Mouse (Mus musculus): Measurements from ENCODE around the gene Foxred1. TPM values are rescaled to one million over a fixed set of nuclear protein-coding genes. Genes with fewer than 3 reads are reported as not detected.

Foxred1 gene
- polyA plus RNA-seq, 1 experiment from 2014 or later: 46.7 TPM

GRCm38 (mm10) chr9:35160662-35161061, 50.2 kb downstream of the Foxred1 start:
- 83% methylated on average over 2 of the region's 2 CpGs for WGBS
- Histone ChIP-seq H3K4me1 (replicated peaks) (peaks cover 2% of the 10 kb centered on the region; the same call in 1 of the 2 replicates), H3K36me3 (peaks cover 20% of the 10 kb centered on the region), H3K27me3 (ENCODE audit: insufficient read depth, poor library complexity, severe bottlenecking) (no peaks in the 10 kb centered on the region), H3K27ac (no peak overlapping the region), H3K4me3 (no peak overlapping the region), H3K9me3 (no peaks in the 10 kb centered on the region)
- DNase-seq (ENCODE audit: low spot score): no peak

GRCm38 (mm10) chr9:35158477-35158876, 52.4 kb downstream of the Foxred1 start:
- Histone ChIP-seq H3K4me3 (no peak overlapping the region), H3K9me3 (no peaks in the 10 kb centered on the region), H3K36me3 (peaks cover 12% of the 10 kb centered on the region), H3K27me3 (ENCODE audit: insufficient read depth, poor library complexity, severe bottlenecking) (no peaks in the 10 kb centered on the region), H3K4me1 (replicated peaks) (peaks cover 2% of the 10 kb centered on the region; the same call in 1 of the 2 replicates), H3K27ac (no peak overlapping the region)
- DNase-seq (ENCODE audit: low spot score): no peak
- 84% methylated on average over 3 of the region's 3 CpGs for WGBS

- Histone ChIP-seq H3K27me3 (ENCODE audit: insufficient read depth, poor library complexity, severe bottlenecking) (no peaks in the 10 kb centered on the region), H3K9me3 (no peaks in the 10 kb centered on the region), H3K27ac (no peak overlapping the region), H3K4me1 (replicated peaks) (peaks cover 2% of the 10 kb centered on the region; the same call in 1 of the 2 replicates), H3K4me3 (no peak overlapping the region), H3K36me3 (peaks cover 7% of the 10 kb centered on the region)
- DNase-seq (ENCODE audit: low spot score): no peak
- 82% methylated on average over 4 of the region's 4 CpGs for WGBS
These were observed 54.0 kb downstream of the Foxred1 start for GRCm38 (mm10) chr9:35156862-35157261.

DNA sequence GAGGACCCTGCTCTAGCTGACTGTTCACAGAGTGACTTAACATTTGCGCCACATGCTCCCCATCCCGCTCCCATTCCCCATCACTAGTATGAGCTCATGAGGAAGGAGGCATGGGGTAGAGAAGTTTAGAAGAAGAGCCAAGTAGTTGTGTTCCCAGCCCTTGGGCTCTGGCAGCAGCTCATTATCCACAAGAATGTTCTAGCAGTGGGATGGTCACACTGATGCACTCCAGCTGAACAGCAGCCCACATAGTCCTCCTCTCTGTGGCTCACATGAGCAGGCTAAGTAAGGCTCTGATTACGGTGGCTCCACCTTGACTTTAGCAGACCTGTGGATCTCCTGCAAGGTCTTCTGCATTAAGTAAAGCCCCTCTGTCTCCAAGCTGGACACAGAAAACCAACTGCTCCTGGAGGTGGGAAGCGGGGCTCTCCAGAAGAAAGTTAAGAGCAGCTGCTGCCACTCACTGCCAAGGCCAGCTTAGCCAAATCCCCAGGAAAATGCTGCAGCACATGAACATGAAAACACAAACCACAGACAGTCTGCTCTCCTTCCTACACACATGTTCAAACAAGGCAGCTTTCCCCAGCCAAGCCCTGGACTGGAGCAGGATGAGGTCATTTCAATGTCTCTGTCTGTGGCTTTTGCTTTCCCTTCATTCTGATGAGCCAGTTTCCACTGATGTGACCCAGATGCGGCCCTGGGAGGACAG, 54.7 kb downstream of the Foxred1 start:
- WGBS: 95% methylated on average over 5 of the region's 5 CpGs
- H3K27me3 ChIP-seq (ENCODE audit: insufficient read depth, poor library complexity, severe bottlenecking): no peaks in the 10 kb centered on the region
- no peak overlapping the region for H3K4me3 ChIP-seq
- H3K27ac ChIP-seq: no peak overlapping the region
- DNase-seq (ENCODE audit: low spot score): no peak
- H3K36me3 ChIP-seq: peaks cover 7% of the 10 kb centered on the region
- peaks cover 2% of the 10 kb centered on the region; the same call in 1 of the 2 replicates for H3K4me1 ChIP-seq (replicated peaks)
- H3K9me3 ChIP-seq: no peaks in the 10 kb centered on the region

Other genes starting within 250 kb of the Foxred1 start
- 10.3 and 11.5 TPM in 2 replicates for gene St3gal4, start 91.8 kb downstream of the Foxred1 start, polyA plus RNA-seq (2016; fragmentation: Nextera tagmentation; extraction: Ambion mirVana)
- 99.8 and 101 TPM in 2 replicates for gene Dcps, start 35.0 kb downstream of the Foxred1 start, polyA plus RNA-seq (2016; fragmentation: Nextera tagmentation; extraction: Ambion mirVana)
- gene Srpr, start 10.9 kb downstream of the Foxred1 start, polyA plus RNA-seq (2016; fragmentation: Nextera tagmentation; extraction: Ambion mirVana): 77.4 and 82.8 TPM in 2 replicates
- gene Tirap, start 10.8 kb downstream of the Foxred1 start, polyA plus RNA-seq (2016; fragmentation: Nextera tagmentation; extraction: Ambion mirVana): 15.6 and 19.9 TPM in 2 replicates
- 66.6 and 71.0 TPM in 2 replicates for gene Fam118b, start 56.8 kb upstream of the Foxred1 start, polyA plus RNA-seq (2016; fragmentation: Nextera tagmentation; extraction: Ambion mirVana)
- gene Rpusd4, start 56.8 kb upstream of the Foxred1 start, polyA plus RNA-seq (2016; fragmentation: Nextera tagmentation; extraction: Ambion mirVana): 27.5 and 30.8 TPM in 2 replicates
- gene Cdon, start 210.1 kb upstream of the Foxred1 start, polyA plus RNA-seq (2016; fragmentation: Nextera tagmentation; extraction: Ambion mirVana): 11.7 and 15.4 TPM in 2 replicates